Mouse (Mus musculus) forebrain, postnatal 0 days (tissue): ENCODE results near the gene Nipa1. TPM values are rescaled to one million over a fixed set of nuclear protein-coding genes. Genes with fewer than 3 reads are reported as not detected.
"Not testable (repeated sequence)": the region's sequence is repeated elsewhere in the genome, so short reads cannot be mapped to it uniquely, and the experiment has no call there.

Source experiments
- ATAC-seq: fragments of 200-750 bp; cut with Nextera tagmentation; 2 replicates; pipeline ENCODE4 v1.8.0; 2017; ENCODE audit warnings: mild to moderate bottlenecking, moderate library complexity
- DNase-seq: peaks from one replicate; pipeline ENCODE4 v3.0.0-alpha.2; 2015
- H3K27ac ChIP-seq: fragments of 300-500 bp; sonication (generic); 2 replicates; pipeline ENCODE4 v1.5.1; 2014; ENCODE audit warnings: low read depth, mild to moderate bottlenecking, antibody characterized with exemption, low read length, moderate library complexity, mixed read lengths
- H3K27me3 ChIP-seq: fragments of 300-500 bp; sonication (generic); 2 replicates; pipeline ENCODE4 v1.6.1; 2014; ENCODE audit warnings: mild to moderate bottlenecking, low read length, mixed read lengths; ENCODE audit not compliant: insufficient read depth
- H3K36me3 ChIP-seq: fragments of 300-500 bp; sonication (generic); 2 replicates; pipeline ENCODE4 v1.6.1; 2014; ENCODE audit warnings: mild to moderate bottlenecking, moderate library complexity; ENCODE audit not compliant: insufficient read depth
- H3K4me1 ChIP-seq: fragments of 300-500 bp; sonication (generic); 2 replicates; pipeline ENCODE4 v1.6.1; 2014; ENCODE audit warnings: antibody characterized with exemption; ENCODE audit not compliant: insufficient read depth
- H3K4me2 ChIP-seq: fragments of 300-500 bp; sonication (generic); 2 replicates; pipeline ENCODE4 v1.6.1; 2014; ENCODE audit warnings: low read depth, mild to moderate bottlenecking, moderate library complexity
- H3K4me3 ChIP-seq: fragments of 300-500 bp; sonication (generic); 2 replicates; pipeline ENCODE4 v1.5.1; 2014; ENCODE audit warnings: low read depth, low read length, mixed read lengths
- H3K9ac ChIP-seq: fragments of 300-500 bp; sonication (generic); 2 replicates; pipeline ENCODE4 v1.6.1; 2014; ENCODE audit warnings: mild to moderate bottlenecking
- H3K9me3 ChIP-seq: fragments of 300-500 bp; sonication (generic); 2 replicates; pipeline ENCODE4 v1.6.1; 2016; ENCODE audit warnings: low read length
- CTCF ChIP-seq: sonication (generic); IDR thresholded peaks from 2 replicates; pipeline ENCODE4 v1.5.1; 2016; ENCODE audit warnings: antibody characterized with exemption, control low read depth, low read depth
- WGBS: fragments of 180-500 bp; shearing (Covaris S2); extraction: QIAGEN DNeasy Blood & Tissue Kit; methylation state at CpG from one replicate; pipeline ENCODE4 v1.1.7; 2014; 5-methylcytosine and 5-hydroxymethylcytosine counted together
- polyA plus RNA-seq: library from polyadenylated mRNA; unstranded; fragments of >200 nt; fragmentation: Nextera tagmentation; extraction: Ambion mirVana; gene quantifications from 2 replicates; pipeline ENCODE4 v1.2.1, GENCODE M21; 2015
- total RNA-seq: library from RNA; depleted of rRNA; stranded (reverse); fragments of >200 nt; gene quantifications from 2 replicates; pipeline ENCODE4 v1.2.3, GENCODE M21; 2014

Nipa1 gene
- total and polyA plus RNA-seq, 2 experiments from 2014 or later, result 33.6 to 51.2 TPM

DNA sequence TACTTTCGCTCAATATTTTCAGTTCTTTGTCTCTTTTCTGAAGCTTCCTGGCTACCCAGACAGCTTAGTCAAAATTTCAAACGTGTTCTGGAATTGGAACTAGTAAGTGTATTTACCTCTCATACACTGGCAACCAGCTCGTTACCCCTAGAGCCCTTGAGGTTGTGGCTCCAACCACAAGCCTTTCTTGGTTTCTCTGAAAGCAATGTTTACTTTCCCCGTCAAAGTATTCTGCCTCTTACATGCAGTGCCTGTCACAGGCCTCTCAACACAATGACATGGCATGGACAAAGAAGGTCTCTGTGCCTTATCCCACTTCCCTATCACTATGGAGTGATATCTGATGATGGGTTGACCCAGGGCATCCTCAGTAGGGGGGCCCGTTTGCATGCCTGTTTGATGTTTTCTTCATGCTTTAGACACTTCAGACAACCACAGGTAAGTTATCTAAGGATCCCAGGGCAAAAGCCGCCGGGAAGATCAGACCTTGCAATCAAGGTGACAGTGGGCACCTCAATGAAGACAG lies 1.2 kb downstream of the Nipa1 start:
- H3K9me3 ChIP-seq, result no peaks in the 10 kb centered on the region
- no peak for TF ChIP-seq CTCF
- peak overlapping the region; percentile 97 for H3K9ac ChIP-seq
- H3K4me1 ChIP-seq, result peaks cover 14% of the 10 kb centered on the region; the same call in 1 of the 2 replicates
- H3K4me3 ChIP-seq, result peak overlapping the region; percentile 67
- H3K4me2 ChIP-seq, result peak overlapping the region; percentile 75
- no peak for ATAC-seq
- peak overlapping the region; percentile 86 for H3K27ac ChIP-seq
- no peaks in the 10 kb centered on the region for H3K36me3 ChIP-seq
- no peak for DNase-seq
- 26% methylated on average over 7 of the region's 7 CpGs for WGBS
- no peaks in the 10 kb centered on the region for H3K27me3 ChIP-seq

DNA sequence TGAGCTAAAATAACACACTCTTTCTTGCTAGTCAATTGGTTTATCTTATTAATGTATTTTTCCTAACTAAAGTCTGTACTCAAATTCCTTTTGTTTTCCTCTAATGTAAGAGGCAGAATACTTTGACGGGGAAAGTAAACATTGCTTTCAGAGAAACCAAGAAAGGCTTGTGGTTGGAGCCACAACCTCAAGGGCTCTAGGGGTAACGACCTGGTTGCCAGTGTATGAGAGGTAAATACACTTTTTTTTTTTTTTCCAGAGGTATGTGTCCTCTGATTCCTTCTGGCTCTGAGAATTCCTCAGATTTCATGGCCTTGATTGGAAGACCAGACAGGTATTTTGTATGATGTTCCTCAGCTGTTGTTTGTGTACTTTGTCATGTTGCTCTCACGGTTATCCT lies 2.0 kb downstream of the Nipa1 start:
- Histone ChIP-seq H3K4me3 (no peak overlapping the region), H3K36me3 (no peaks in the 10 kb centered on the region), H3K4me1 (peaks cover 14% of the 10 kb centered on the region; the same call in 1 of the 2 replicates), H3K27me3 (no peaks in the 10 kb centered on the region), H3K27ac (no peak overlapping the region), H3K9ac (no peak overlapping the region), H3K9me3 (no peaks in the 10 kb centered on the region), H3K4me2 (peak overlapping the region; percentile 75; the same call in 1 of the 2 replicates)
- 75% methylated on average over 3 of the region's 3 CpGs for WGBS
- no peak for DNase-seq
- ATAC-seq, result no peak
- TF ChIP-seq CTCF, result no peak

DNA sequence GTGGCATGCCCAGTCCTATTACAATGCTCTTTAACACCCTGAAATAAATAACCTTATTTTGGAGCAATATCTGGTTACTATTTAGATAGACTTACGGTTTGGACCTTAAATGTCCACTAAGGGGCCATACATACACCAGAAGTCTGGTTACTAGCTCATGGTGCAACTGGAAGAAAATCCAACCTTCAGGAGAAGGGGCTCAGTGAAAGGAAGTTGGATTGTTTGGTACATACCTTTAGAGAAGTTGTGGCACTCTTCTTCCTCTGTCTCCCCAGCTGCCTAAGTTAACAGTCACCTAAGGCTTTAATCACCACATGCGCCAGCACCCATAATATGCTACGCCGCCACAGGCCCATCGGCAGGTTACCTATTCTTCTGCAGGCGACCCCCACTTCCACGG lies 3.9 kb downstream of the Nipa1 start:
- Histone ChIP-seq H3K4me3 (no peak overlapping the region), H3K36me3 (no peaks in the 10 kb centered on the region), H3K27ac (no peak overlapping the region), H3K9me3 (no peaks in the 10 kb centered on the region), H3K9ac (no peak overlapping the region), H3K27me3 (no peaks in the 10 kb centered on the region), H3K4me1 (peaks cover 14% of the 10 kb centered on the region; the same call in 1 of the 2 replicates), H3K4me2 (no peak overlapping the region)
- WGBS, result 97% methylated on average over 7 of the region's 7 CpGs
- DNase-seq (no peak), ATAC-seq (no peak)
- TF ChIP-seq CTCF, result no peak

DNA sequence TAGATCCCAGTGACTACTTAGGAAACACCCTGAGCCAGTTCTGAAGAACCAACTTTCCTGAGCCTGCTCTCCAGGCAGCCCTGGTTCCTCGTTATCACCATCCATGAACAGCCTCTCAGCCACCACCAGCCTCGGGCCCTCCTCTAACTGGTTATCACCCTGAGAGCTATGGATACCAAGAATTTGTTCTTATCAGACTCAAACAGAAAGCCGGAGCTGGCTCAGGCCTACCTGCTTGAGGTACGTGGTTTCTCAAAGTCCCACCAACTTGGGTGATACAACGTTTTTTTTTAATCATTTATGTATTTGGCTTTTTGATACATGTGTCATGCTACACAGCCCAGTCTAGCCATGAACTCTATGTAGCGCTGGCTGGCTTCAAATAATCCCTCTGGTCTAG lies 4.6 kb downstream of the Nipa1 start:
- H3K9me3 ChIP-seq, result no peaks in the 10 kb centered on the region
- no peak for ATAC-seq

DNA sequence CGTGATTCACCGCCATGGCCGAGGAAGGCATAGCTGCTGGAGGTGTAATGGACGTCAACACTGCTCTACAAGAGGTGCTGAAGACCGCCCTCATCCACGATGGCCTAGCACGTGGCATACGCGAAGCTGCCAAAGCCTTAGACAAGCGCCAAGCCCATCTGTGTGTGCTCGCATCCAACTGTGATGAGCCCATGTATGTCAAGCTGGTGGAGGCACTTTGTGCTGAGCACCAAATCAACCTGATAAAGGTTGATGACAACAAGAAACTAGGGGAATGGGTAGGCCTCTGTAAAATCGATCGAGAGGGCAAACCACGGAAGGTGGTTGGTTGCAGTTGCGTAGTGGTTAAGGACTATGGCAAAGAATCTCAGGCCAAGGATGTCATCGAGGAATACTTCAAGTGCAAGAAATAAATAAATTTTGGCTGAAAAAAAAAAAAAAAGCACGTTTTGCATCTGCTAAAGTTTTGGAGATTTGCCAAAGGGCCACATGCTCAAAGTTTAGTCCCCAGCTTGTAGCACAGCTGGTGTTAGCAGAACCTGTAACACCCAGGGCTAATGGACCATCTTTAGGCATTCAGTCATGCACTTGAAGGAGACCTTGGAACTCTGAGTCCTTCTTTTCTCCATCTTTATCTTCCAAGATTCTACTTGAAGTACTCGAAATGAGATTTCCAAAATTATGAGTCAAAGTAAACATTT lies 5.6 kb downstream of the Nipa1 start:
- not testable (repeated sequence) for ATAC-seq

More for the DNA sequence above, 4.6 kb downstream of the Nipa1 start:
- no peak for TF ChIP-seq CTCF
- Histone ChIP-seq H3K4me3 (no peak overlapping the region), H3K27me3 (no peaks in the 10 kb centered on the region), H3K9ac (no peak overlapping the region), H3K4me1 (peaks cover 14% of the 10 kb centered on the region; the same call in 1 of the 2 replicates), H3K36me3 (no peaks in the 10 kb centered on the region), H3K4me2 (no peak overlapping the region), H3K27ac (no peak overlapping the region)
- DNase-seq, result no peak
- WGBS, result 90% methylated on average over 6 of the region's 6 CpGs

DNA sequence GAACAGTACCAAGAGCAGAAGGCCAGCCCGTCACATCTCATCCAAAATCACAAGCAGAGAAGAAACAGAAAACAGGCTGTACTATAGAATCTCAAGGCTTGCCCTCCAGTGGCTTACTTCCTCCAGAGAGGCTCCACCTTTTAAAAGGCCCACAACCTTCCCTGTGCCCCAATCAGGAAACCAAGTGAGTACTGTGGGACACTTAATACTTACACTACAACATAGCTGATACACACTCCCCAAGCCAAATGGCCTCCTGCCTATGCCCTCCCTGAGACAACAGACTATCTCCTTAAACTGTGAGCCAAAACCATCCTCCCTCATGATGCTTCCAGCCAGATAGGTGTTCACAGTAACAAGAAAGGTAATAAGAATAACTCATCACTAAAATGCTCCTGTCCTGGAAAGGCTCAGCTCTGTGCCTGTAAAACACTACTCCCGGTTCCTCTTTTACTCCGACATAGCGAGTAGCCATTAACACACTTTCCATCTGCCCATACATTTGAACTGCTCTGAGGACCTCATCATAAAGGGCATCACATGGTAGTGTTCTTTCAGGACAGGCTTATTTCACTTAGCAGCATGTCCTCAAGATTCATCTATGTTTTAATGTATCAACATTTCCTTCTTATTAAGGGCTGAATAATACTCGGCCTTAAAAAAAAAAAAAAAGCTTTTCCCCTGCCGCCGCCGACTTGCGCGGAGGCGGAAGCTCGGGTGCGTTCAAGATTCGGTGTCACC lies 6.3 kb downstream of the Nipa1 start:
- Histone ChIP-seq H3K36me3 (0 out of 2 replicates have a peak, but pooled peaks cover 3% of the 10 kb centered on the region), H3K9ac (no peak overlapping the region), H3K4me1 (peaks cover 8% of the 10 kb centered on the region; the same call in 1 of the 2 replicates), H3K4me3 (no peak overlapping the region), H3K9me3 (no peaks in the 10 kb centered on the region), H3K27me3 (no peaks in the 10 kb centered on the region), H3K4me2 (no peak overlapping the region), H3K27ac (no peak overlapping the region)
- ATAC-seq, result no peak
- 98% methylated on average over 14 of the region's 14 CpGs for WGBS
- TF ChIP-seq CTCF, result no peak
- no peak for DNase-seq

More for the DNA sequence above, 5.6 kb downstream of the Nipa1 start:
- H3K4me3 ChIP-seq, H3K36me3 ChIP-seq, H3K27me3 ChIP-seq, H3K9ac ChIP-seq, DNase-seq, H3K4me2 ChIP-seq, H3K9me3 ChIP-seq, H3K27ac ChIP-seq: not testable (repeated sequence)
- H3K4me1 ChIP-seq, result peaks cover 14% of the 10 kb centered on the region; the same call in 1 of the 2 replicates
- 85% methylated on average over 7 of the region's 18 CpGs for WGBS

DNA sequence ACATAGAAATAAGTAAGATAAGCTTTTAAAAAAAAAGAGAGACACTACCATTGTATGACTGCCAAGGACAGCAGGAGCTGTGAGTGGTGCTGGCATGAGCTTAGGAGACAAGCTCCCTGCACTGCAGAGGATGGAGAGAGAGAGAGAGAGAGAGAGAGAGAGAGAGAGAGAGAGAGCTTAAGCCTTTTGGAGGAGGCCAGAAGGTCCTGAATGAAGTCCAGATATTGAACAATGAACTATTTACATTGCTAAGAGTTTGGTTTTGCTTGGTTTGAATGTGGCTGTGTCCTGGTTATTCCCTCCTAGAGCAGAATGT lies 8.8 kb downstream of the Nipa1 start:
- Histone ChIP-seq H3K4me2 (no peak overlapping the region), H3K9ac (no peak overlapping the region), H3K27ac (no peak overlapping the region), H3K4me1 (no peaks in the 10 kb centered on the region), H3K9me3 (no peaks in the 10 kb centered on the region), H3K36me3 (0 out of 2 replicates have a peak, but pooled peaks cover 3% of the 10 kb centered on the region), H3K4me3 (no peak overlapping the region), H3K27me3 (no peaks in the 10 kb centered on the region)
- ATAC-seq (no peak), DNase-seq (no peak)
- TF ChIP-seq CTCF, result no peak
